In genomic region chr17:69187794-69188193, GRCm38 (mm10) we compare ENCODE assay signal across 17 mouse cellular contexts.
"Had no signal": no experiment of that assay in that cellular context is flagged by ENCODE, and none has a peak within 500 bp of the region (broad histone marks: within the 10 kb centered on the region; RNA-seq: fewer than 3 reads in every experiment).

No protein-coding gene starts in this region.

- H3K4me3 ChIP-seq: liver, embryonic 12.5 days; myocyte; neural tube, embryonic 13.5 days; neural tube, embryonic 15.5 days had no signal

- DNase-seq: lung, adult 18-20 months; lung, embryonic 14.5 days; lung, postnatal 10 days; lung, postnatal 4 days; retina, postnatal 1 day; right cerebral cortex, adult 18-20 months; right cerebral cortex, postnatal 25 days; right cerebral cortex, postnatal 4 days; spleen, adult 18-20 months; thymus, adult 18-20 months; thymus, postnatal 14 days; thymus, postnatal 36 days had no signal

- H3K4me2 ChIP-seq: liver, embryonic 12.5 days; lung, embryonic 14.5 days; neural tube, embryonic 13.5 days; neural tube, embryonic 15.5 days had no signal

- H3K27ac ChIP-seq: liver, embryonic 12.5 days; liver, embryonic 14.5 days; neural tube, embryonic 13.5 days; neural tube, embryonic 15.5 days had no signal

- H3K27me3 ChIP-seq: liver, embryonic 12.5 days; neural tube, embryonic 13.5 days; neural tube, embryonic 15.5 days had no signal

- H3K9me3 ChIP-seq: liver, embryonic 12.5 days; neural tube, embryonic 13.5 days; neural tube, embryonic 15.5 days had no signal

- H3K36me3 ChIP-seq: liver, embryonic 12.5 days; neural tube, embryonic 13.5 days; neural tube, embryonic 15.5 days had no signal

- H3K4me1 ChIP-seq: liver, embryonic 12.5 days had no signal

- ATAC-seq: liver, embryonic 12.5 days had no signal

- H3K9ac ChIP-seq: liver, embryonic 12.5 days; liver, embryonic 14.5 days; lung, embryonic 14.5 days; neural tube, embryonic 13.5 days; neural tube, embryonic 15.5 days had no signal
